Mouse (Mus musculus) liver, embryonic 14.5 days (tissue): ENCODE measurements around the gene Dnajb7. TPM values are rescaled to one million over a fixed set of nuclear protein-coding genes. Genes with fewer than 3 reads are reported as not detected.

ENCODE experiments used
- ATAC-seq: fragments of 200-750 bp; cut with Nextera tagmentation; 2 replicates; pipeline ENCODE4 v1.8.0; 2017; ENCODE audit warnings: moderate number of reproducible peaks, mild to moderate bottlenecking, moderate library complexity; ENCODE audit not compliant: insufficient read depth
- DNase-seq, 3 experiments: peaks; one replicate each; pipeline ENCODE4 v3.0.0-alpha.2; 2012 to 2013; ENCODE audit warnings: low read depth in 3 of 3, low spot score in 3 of 3
- H3K27ac ChIP-seq: fragments of 300-500 bp; sonication (generic); 2 replicates; pipeline ENCODE4 v1.5.1; 2014; ENCODE audit warnings: moderate library complexity, mild to moderate bottlenecking, control low read depth, inconsistent platforms
- H3K27me3 ChIP-seq: fragments of 300-500 bp; sonication (generic); 2 replicates; pipeline ENCODE4 v1.6.1; 2014; ENCODE audit warnings: mild to moderate bottlenecking, low read length, moderate library complexity; ENCODE audit not compliant: control insufficient read depth, insufficient read depth
- H3K36me3 ChIP-seq: fragments of 300-500 bp; sonication (generic); replicated peaks from 2 replicates; pipeline ENCODE4 v1.6.1; 2014; ENCODE audit warnings: low read depth; ENCODE audit not compliant: control insufficient read depth, insufficient read depth
- H3K4me1 ChIP-seq, 2 experiments: fragments of 200-500 bp in 1 of 2; fragments of 300-500 bp in 1 of 2; sonication (generic) in 1 of 2; replicated peaks; 2 replicates each; pipeline ENCODE4 v1.6.1; 2012 to 2014; ENCODE audit warnings: antibody characterized with exemption in 1 of 2, inconsistent platforms in 1 of 2, low read length in 1 of 2; ENCODE audit not compliant: control insufficient read depth in 2 of 2, insufficient read depth in 2 of 2
- H3K4me2 ChIP-seq: fragments of 300-500 bp; sonication (generic); 2 replicates; pipeline ENCODE4 v1.6.1; 2014; ENCODE audit warnings: low read depth, mild to moderate bottlenecking, control low read depth, moderate library complexity
- H3K4me3 ChIP-seq, 2 experiments: fragments of 200-500 bp in 1 of 2; fragments of 300-500 bp in 1 of 2; sonication (generic) in 1 of 2; 2 replicates each; pipeline ENCODE4 v1.5.1; 2012 to 2014; ENCODE audit warnings: low read depth in 2 of 2, low read length in 2 of 2, mild to moderate bottlenecking in 2 of 2, control low read depth in 1 of 2, inconsistent platforms in 1 of 2, moderate library complexity in 1 of 2; ENCODE audit not compliant: insufficient read depth in 1 of 2
- H3K9ac ChIP-seq: fragments of 300-500 bp; sonication (generic); replicated peaks from 2 replicates; pipeline ENCODE4 v1.6.1; 2014; ENCODE audit warnings: mild to moderate bottlenecking, control low read depth, moderate library complexity
- H3K9me3 ChIP-seq: fragments of 300-500 bp; sonication (generic); 2 replicates; pipeline ENCODE4 v1.6.1; 2016; ENCODE audit warnings: low read length, mixed read lengths; ENCODE audit not compliant: control insufficient read depth
- CTCF ChIP-seq: IDR thresholded peaks from 2 replicates; pipeline ENCODE4 v1.5.1; 2016; ENCODE audit warnings: antibody characterized with exemption, low read depth, control low read depth
- EP300 ChIP-seq: IDR thresholded peaks from 2 replicates; pipeline ENCODE4 v1.6.1; 2016; ENCODE audit warnings: antibody characterized with exemption, low read depth
- WGBS: fragments of 180-500 bp; shearing (Covaris S2); extraction: QIAGEN DNeasy Blood & Tissue Kit; methylation state at CpG from one replicate; pipeline ENCODE4 v1.1.7; 2014; ENCODE audit not compliant: insufficient replicate concordance; 5-methylcytosine and 5-hydroxymethylcytosine counted together
- polyA plus RNA-seq, 2 experiments: library from polyadenylated mRNA; depleted of rRNA in 1 of 2; stranded (reverse) in 1 of 2; unstranded in 1 of 2; fragments of >200 nt; fragmentation: Nextera tagmentation in 1 of 2; extraction: Ambion mirVana in 1 of 2; gene quantifications; 2 replicates each; pipeline versions ENCODE4 v1.2.1 to v1.2.3; 2012 to 2014

The Dnajb7 gene
- polyA plus RNA-seq (2012; rRNA removed) (not detected in 2 replicates), polyA plus RNA-seq (2014; fragmentation: Nextera tagmentation; extraction: Ambion mirVana) (0.18 and 0.27 TPM in 2 replicates)

DNA sequence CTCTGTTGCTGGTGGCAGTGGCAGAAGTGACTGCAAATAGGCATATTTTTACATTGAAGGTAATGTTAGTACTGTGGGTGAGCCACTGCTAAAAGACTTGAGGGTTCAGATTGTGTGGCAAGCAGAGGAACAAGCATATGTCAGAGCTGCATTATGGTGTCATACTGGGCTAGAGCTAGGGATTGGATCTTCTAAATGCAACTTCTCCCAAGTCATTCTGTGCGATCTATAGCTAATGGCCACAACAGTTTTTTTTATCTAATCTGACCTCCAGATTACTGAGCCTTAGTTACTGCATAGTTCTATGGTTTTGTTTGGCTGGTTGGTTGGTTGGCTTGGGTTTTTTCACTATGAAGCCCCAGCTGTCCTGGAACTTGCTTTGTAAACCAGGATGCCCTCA, at the start of gene Dnajb7:
TSS of gene Dnajb7 (minus strand) at position 101 of the 400 bp plus-strand sequence.
- TF ChIP-seq EP300 = no peak
- TF ChIP-seq CTCF = no peak
- no peaks in the 10 kb centered on the region for H3K27me3 ChIP-seq
- 70% methylated on average over 1 of the region's 1 CpGs for WGBS
- DNase-seq (no peak), ATAC-seq (no peak)
- H3K9me3 ChIP-seq = no peaks in the 10 kb centered on the region
- no peak within 1 kb of the TSS for H3K4me2 ChIP-seq
- H3K4me3 ChIP-seq = no peak within 1 kb of the TSS
- H3K4me1 ChIP-seq = no peaks in the 10 kb centered on the region
- no peaks in the 10 kb centered on the region; the same call in 1 of the 2 replicates for H3K36me3 ChIP-seq
- H3K9ac ChIP-seq = no peak within 1 kb of the TSS
- H3K27ac ChIP-seq = no peak within 1 kb of the TSS

GRCm38 (mm10) chr15:81448463-81448862, 40.4 kb upstream of the Dnajb7 start:
- ATAC-seq = no peak
- no peaks in the 10 kb centered on the region for H3K9me3 ChIP-seq
- H3K36me3 ChIP-seq = peaks cover 2% of the 10 kb centered on the region; the same call in 1 of the 2 replicates
- 37% methylated on average over 3 of the region's 3 CpGs for WGBS
- H3K4me3 ChIP-seq = no peak overlapping the region
- no peak overlapping the region for H3K27ac ChIP-seq
- H3K27me3 ChIP-seq = no peaks in the 10 kb centered on the region
- no peak overlapping the region for H3K4me2 ChIP-seq
- H3K4me1 ChIP-seq = no peaks in the 10 kb centered on the region
- TF ChIP-seq CTCF (peak; percentile 81), EP300 (no peak)
- DNase-seq = peak; percentile 26 to 47 (median 42)
- H3K9ac ChIP-seq = no peak overlapping the region

DNA sequence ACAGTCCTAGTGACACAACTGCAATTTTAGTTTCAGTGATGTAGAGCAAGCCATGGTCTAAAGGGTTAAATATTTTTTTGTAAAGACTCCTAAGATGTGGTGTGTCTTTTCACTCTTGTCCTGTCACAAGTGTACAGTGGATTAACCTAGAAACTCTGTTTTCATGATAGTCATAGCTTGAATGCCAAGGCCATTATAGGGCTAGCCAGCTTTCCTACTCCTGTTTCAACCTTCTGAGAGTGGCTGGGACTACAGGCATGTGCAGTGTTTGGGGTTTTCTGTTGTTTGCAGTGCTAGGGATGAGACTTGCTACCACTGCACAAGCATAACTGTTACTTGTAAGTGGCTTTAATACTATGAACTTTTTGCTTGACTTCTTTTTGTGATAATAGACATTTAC, 31.1 kb upstream of the Dnajb7 start:
- no peak for DNase-seq
- H3K36me3 ChIP-seq = peaks cover 9% of the 10 kb centered on the region

GRCm38 (mm10) chr15:81438345-81438744, 30.2 kb upstream of the Dnajb7 start:
- Histone ChIP-seq H3K27ac (no peak overlapping the region), H3K4me1 (no peaks in the 10 kb centered on the region), H3K9me3 (no peaks in the 10 kb centered on the region), H3K4me2 (no peak overlapping the region), H3K36me3 (peaks cover 9% of the 10 kb centered on the region), H3K4me3 (no peak overlapping the region), H3K27me3 (no peaks in the 10 kb centered on the region), H3K9ac (no peak overlapping the region)
- 96% methylated on average over 1 of the region's 1 CpGs for WGBS
- DNase-seq (no peak), ATAC-seq (no peak)
- TF ChIP-seq EP300 = no peak
- TF ChIP-seq CTCF = no peak

More for the DNA sequence above, 31.1 kb upstream of the Dnajb7 start:
- no peak overlapping the region for H3K4me3 ChIP-seq
- no peaks in the 10 kb centered on the region for H3K4me1 ChIP-seq
- H3K9ac ChIP-seq = no peak overlapping the region
- no peak overlapping the region for H3K27ac ChIP-seq
- H3K4me2 ChIP-seq = no peak overlapping the region
- no peak for TF ChIP-seq CTCF
- TF ChIP-seq EP300 = no peak
- no peaks in the 10 kb centered on the region for H3K27me3 ChIP-seq
- ATAC-seq = no peak
- no peaks in the 10 kb centered on the region for H3K9me3 ChIP-seq

GRCm38 (mm10) chr15:81431195-81431594, 23.1 kb upstream of the Dnajb7 start:
- TF ChIP-seq CTCF = no peak
- no peak for TF ChIP-seq EP300
- DNase-seq = no peak
- 79% methylated on average over 1 of the region's 1 CpGs for WGBS
- Histone ChIP-seq H3K4me3 (no peak overlapping the region), H3K36me3 (peaks cover 12% of the 10 kb centered on the region), H3K27ac (no peak overlapping the region), H3K9ac (no peak overlapping the region), H3K4me2 (no peak overlapping the region), H3K4me1 (no peaks in the 10 kb centered on the region), H3K27me3 (no peaks in the 10 kb centered on the region), H3K9me3 (no peaks in the 10 kb centered on the region)
- ATAC-seq = no peak
